Mouse (Mus musculus) liver, embryonic 14.5 days (tissue): Measurements from ENCODE around the gene Tubb2b.

Source experiments
- CTCF ChIP-seq: IDR thresholded peaks from 2 replicates; pipeline ENCODE4 v1.5.1; 2016; ENCODE audit warnings: antibody characterized with exemption, low read depth, control low read depth
- EP300 ChIP-seq: IDR thresholded peaks from 2 replicates; pipeline ENCODE4 v1.6.1; 2016; ENCODE audit warnings: antibody characterized with exemption, low read depth

DNA sequence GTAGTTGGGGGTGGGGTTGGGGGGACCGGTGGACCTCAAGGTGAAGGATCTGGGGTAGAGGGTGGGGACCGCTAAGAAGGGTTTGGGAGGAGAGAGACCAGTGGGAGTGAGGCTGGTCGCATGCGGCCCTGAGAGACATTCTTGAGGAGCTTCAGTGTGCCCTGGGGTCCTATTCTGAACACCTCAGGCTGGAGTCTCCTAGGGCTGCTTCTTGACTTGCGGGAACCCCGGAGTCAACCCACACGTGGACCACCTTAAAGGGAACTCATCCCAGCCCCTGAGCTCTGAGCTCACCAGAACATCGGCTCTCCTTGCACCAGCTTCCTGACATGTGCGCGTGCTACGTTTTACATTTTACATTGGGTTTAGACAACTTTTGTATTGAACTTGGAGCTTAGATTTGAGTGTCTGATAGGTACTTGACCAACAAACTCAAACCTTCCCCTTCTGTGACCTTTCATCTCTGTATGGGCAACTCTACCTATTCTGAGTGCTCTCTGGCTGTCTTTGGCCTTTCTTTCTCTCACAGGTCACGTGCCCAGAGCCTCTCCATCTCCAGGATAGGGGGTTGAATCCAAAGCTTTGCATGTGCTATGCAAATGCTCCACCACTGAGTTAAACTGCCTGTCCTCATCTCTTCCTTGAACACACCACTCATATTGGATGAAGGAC lies 33.2 kb upstream of the Tubb2b start:
- TF ChIP-seq CTCF (no peak), EP300 (no peak)
